13 mouse cellular contexts compared by ENCODE assay signal in the genomic region with DNA sequence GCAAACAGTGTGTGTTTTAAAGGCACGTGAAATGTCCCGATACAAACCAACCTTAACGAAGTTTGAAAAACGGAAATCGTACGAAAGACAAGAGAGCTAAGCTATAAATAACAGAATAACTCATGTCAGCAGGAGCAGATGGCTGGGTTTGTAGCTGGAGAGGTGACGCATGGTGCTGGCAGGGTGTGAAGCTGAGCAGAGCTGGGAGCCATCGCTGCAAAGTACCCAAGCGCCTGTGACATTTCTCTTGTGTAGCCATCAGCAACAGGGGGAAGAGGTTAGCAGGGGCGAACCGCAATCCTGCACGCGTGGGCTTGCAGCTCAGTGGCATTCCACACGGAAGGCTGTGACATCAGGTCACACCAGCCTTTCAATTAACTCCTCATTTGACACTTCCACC.
A peak's percentile ranks its signal among the peaks of the same experiment; 100 is the strongest.
DNase-seq lines count a peak whose midpoint lies in the region; ATAC-seq lines count a peak whose summit lies in the region.
"Had no signal": no experiment of that assay in that cellular context is flagged by ENCODE, and none has a peak within 500 bp of the region (broad histone marks: within the 10 kb centered on the region; RNA-seq: fewer than 3 reads in every experiment).

No protein-coding gene starts in this region.

- H3K4me2 ChIP-seq in heart, embryonic 14.5 days (ENCODE audit: low read length), result peak overlapping the region; percentile 51
- no peak overlapping the region for H3K4me2 ChIP-seq in heart, embryonic 11.5 days
- H3K4me2 ChIP-seq in forebrain, embryonic 15.5 days (replicated peaks), result peak overlapping the region; percentile 19
- H3K4me2 ChIP-seq: embryonic facial prominence, embryonic 12.5 days had no signal

- peak overlapping the region; percentile 41; the same call in 1 of the 2 replicates for H3K9ac ChIP-seq in heart, embryonic 14.5 days (ENCODE audit: low read length)
- no peak overlapping the region for H3K9ac ChIP-seq in heart, embryonic 11.5 days (ENCODE audit: low read depth, low read length)
- H3K9ac ChIP-seq in forebrain, embryonic 15.5 days (replicated peaks), result no peak overlapping the region
- H3K9ac ChIP-seq: embryonic facial prominence, embryonic 12.5 days had no signal

- H3K4me1 ChIP-seq in heart, embryonic 14.5 days (ENCODE audit: control insufficient read depth in 2 of 2, insufficient read depth in 2 of 2, low read length in 2 of 2), result peaks cover 8 to 10% of the 10 kb centered on the region in 2 experiments
- peaks cover 8% of the 10 kb centered on the region for H3K4me1 ChIP-seq in heart, embryonic 11.5 days (ENCODE audit: control insufficient read depth, insufficient read depth, low read length)
- H3K4me1 ChIP-seq in forebrain, embryonic 15.5 days, result peaks cover 9% of the 10 kb centered on the region
- H3K4me1 ChIP-seq: embryonic facial prominence, embryonic 12.5 days had no signal

- H3K36me3 ChIP-seq in heart, embryonic 14.5 days (ENCODE audit: control insufficient read depth, insufficient read depth, low read length), result no peaks in the 10 kb centered on the region
- H3K36me3 ChIP-seq in heart, embryonic 11.5 days (ENCODE audit: control insufficient read depth, insufficient read depth, low read length), result no peaks in the 10 kb centered on the region
- H3K36me3 ChIP-seq in forebrain, embryonic 15.5 days, result no peaks in the 10 kb centered on the region
- H3K36me3 ChIP-seq: embryonic facial prominence, embryonic 12.5 days had no signal

- no peaks in the 10 kb centered on the region for H3K9me3 ChIP-seq in heart, embryonic 14.5 days (ENCODE audit: control insufficient read depth, low read length)
- H3K9me3 ChIP-seq in heart, embryonic 11.5 days (replicated peaks; ENCODE audit: control insufficient read depth, low read length), result no peaks in the 10 kb centered on the region
- H3K9me3 ChIP-seq in forebrain, embryonic 15.5 days, result no peaks in the 10 kb centered on the region
- H3K9me3 ChIP-seq: embryonic facial prominence, embryonic 12.5 days had no signal

- intact Hi-C loops in left cerebral cortex, postnatal 4 days (cut with DNase I), result no loop called here
- intact Hi-C loops in left cerebral cortex, postnatal 36 days (cut with DNase I), result no loop called here

- H3K4me3 ChIP-seq in heart, embryonic 14.5 days (ENCODE audit: control insufficient read depth in 1 of 2, insufficient read depth in 1 of 2, low read depth in 1 of 2, low read length in 2 of 2), result no peak overlapping the region
- no peak overlapping the region for H3K4me3 ChIP-seq in heart, embryonic 11.5 days (ENCODE audit: low read depth, low read length)
- H3K4me3 ChIP-seq in forebrain, embryonic 15.5 days, result no peak overlapping the region
- H3K4me3 ChIP-seq: embryonic facial prominence, embryonic 12.5 days; megakaryocyte, embryonic 14.5 days had no signal

- peak; percentile 43; the same call in 1 of the 2 replicates for ATAC-seq in heart, embryonic 14.5 days (ENCODE audit: insufficient number of reproducible peaks, insufficient read depth, low FRiP score, low read depth)
- ATAC-seq in heart, embryonic 11.5 days (replicated peaks; ENCODE audit: insufficient number of reproducible peaks, low FRiP score, low TSS enrichment), result no peak
- peak; percentile 55; the same call in 1 of the 2 replicates for ATAC-seq in forebrain, embryonic 15.5 days (replicated peaks)

- no peaks in the 10 kb centered on the region for H3K27me3 ChIP-seq in heart, embryonic 14.5 days (ENCODE audit: control insufficient read depth, insufficient read depth, low read length)
- H3K27me3 ChIP-seq in heart, embryonic 11.5 days (ENCODE audit: control insufficient read depth, insufficient read depth, low read length), result no peaks in the 10 kb centered on the region
- H3K27me3 ChIP-seq in forebrain, embryonic 15.5 days, result no peaks in the 10 kb centered on the region
- H3K27me3 ChIP-seq: CH12.LX; embryonic facial prominence, embryonic 12.5 days had no signal

- DNase-seq in left cerebral cortex, postnatal 4 days, result peak; percentile 46
- DNase-seq in left cerebral cortex, postnatal 36 days (ENCODE audit: low spot score in 2 of 2), result no peak
- peak; percentile 69 to 77 for DNase-seq in cerebellum, adult 18-20 months
- DNase-seq in kidney, postnatal 36 days, result no peak
- no peak for DNase-seq in gastrocnemius, adult 8-10 months (ENCODE audit: low spot score in 2 of 2)
- DNase-seq: kidney, adult 8-10 months; thymus, postnatal 14 days had no signal

- peak overlapping the region; percentile 38 to 51; a peak in 2 of 4 replicates for H3K27ac ChIP-seq in heart, embryonic 14.5 days (replicated peaks in 1 of 2; ENCODE audit: control insufficient read depth in 1 of 2, insufficient read depth in 1 of 2, low read depth in 2 of 2, low read length in 2 of 2)
- no peak overlapping the region for H3K27ac ChIP-seq in heart, embryonic 11.5 days (ENCODE audit: low read depth, low read length)
- peak overlapping the region; percentile 54 for H3K27ac ChIP-seq in forebrain, embryonic 15.5 days (replicated peaks)
- H3K27ac ChIP-seq: embryonic facial prominence, embryonic 12.5 days had no signal

- 17% methylated on average over 14 of the region's 14 CpGs for WGBS in heart, embryonic 14.5 days
- WGBS in heart, embryonic 11.5 days (ENCODE audit: insufficient replicate concordance), result 50% methylated on average over 11 of the region's 14 CpGs
- 59% methylated on average over 14 of the region's 14 CpGs for WGBS in forebrain, embryonic 15.5 days

Comparison
In these comparisons a context has a peak if more than half of its experiments do, and no peak if none do; other contexts are left out.
1. DNase-seq: peak in left cerebral cortex, postnatal 4 days (single experiment) and cerebellum, adult 18-20 months (2 of 2); none in left cerebral cortex, postnatal 36 days (0 of 2), kidney, postnatal 36 days (0 of 2) and gastrocnemius, adult 8-10 months (0 of 2).